Mouse (Mus musculus): ENCODE results near the gene Rnase1.

DNA sequence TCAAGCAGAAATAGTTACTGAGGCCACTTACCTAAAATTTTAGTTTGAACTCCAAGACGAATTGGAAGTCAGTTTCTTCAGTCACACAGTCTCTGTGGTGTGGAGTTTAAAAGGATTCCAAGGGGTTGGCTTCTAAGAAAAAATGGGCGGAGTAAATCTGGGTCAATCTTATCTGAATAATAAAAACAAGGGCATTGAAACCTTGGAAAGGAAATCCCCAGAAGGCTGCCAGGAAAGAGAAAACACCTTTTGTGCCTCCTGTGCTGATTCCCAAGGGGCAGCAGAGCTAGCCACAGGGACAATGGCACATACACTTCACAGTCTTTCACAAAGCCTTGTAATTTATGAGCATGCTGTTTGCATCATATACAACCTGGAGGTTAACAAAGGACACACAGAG lies at the start of gene Rnase1:
- TF ChIP-seq ZNF384 (IDR thresholded peaks at IDR 0.05; ENCODE audit: low read depth, low read length) (no peak), HCFC1 (IDR thresholded peaks at IDR 0.05; ENCODE audit: borderline replicate concordance, insufficient read depth, low read length) (no peak), CHD2 (IDR thresholded peaks at IDR 0.05; ENCODE audit: low read depth, low read length) (no peak), ZC3H11A (IDR thresholded peaks at IDR 0.05; ENCODE audit: borderline replicate concordance, low read depth, low read length) (no peak), MAFK (IDR thresholded peaks at IDR 0.05; ENCODE audit: insufficient read depth, low read depth, low read length) (no peak)

Measured in ES-E14 (cell line).